ENCODE assay signal across 8 mouse cellular contexts in the genomic region with DNA sequence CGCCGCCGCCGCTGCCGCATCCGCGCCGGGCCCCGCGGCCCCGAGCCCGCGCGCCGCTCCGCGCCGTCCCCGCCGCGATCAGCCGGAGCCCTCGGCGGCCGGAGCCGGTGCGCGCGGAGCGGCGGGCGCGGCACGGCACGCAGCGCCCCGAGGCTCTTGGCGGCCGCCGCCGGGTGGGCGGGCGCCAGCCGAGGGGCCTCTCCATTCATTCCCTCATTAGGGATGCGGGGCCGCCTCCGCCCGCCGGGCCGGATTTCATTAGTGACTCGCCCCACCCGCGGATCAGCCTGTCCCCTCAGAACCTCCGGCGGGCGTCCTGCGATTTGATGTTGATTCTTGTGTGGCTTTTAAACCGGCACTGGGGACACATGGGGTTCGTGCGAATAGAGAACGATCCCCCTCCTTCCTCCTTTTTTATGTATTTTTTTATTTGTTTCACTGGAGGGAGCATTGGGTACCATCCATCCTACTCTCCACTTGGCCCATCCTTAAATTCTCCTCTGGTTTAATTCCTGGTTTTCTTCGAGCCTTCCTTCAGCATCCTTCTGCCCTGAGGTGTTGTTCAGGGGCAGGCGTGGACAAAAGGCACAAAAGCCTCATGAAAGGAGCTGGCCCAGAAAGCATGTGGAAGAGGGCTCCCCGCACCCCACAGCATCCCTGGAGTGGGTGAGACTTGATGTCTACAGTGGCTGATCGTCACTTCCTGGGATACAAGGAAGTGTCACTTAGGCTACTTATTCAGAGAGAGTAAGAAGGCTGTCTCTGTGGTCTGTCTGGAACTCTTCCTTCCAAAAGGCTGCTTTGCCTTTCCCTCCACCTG. TPM values are rescaled to one million over a fixed set of nuclear protein-coding genes. Genes with fewer than 3 reads are reported as not detected.
DNase-seq lines count a peak whose midpoint lies in the region; ATAC-seq and TF ChIP-seq lines count a peak whose summit lies in the region.

No protein-coding gene starts in this region.

- no peaks in the 10 kb centered on the region for H3K9me3 ChIP-seq in embryonic facial prominence, embryonic 10.5 days
- no peaks in the 10 kb centered on the region for H3K9me3 ChIP-seq in heart, embryonic 11.5 days (replicated peaks; ENCODE audit: control insufficient read depth, low read length)
- H3K9me3 ChIP-seq in liver, embryonic 14.5 days (ENCODE audit: control insufficient read depth, low read length) = no peaks in the 10 kb centered on the region

- peaks cover 37% of the 10 kb centered on the region for H3K4me1 ChIP-seq in embryonic facial prominence, embryonic 10.5 days
- peaks cover 20% of the 10 kb centered on the region for H3K4me1 ChIP-seq in heart, embryonic 11.5 days (ENCODE audit: control insufficient read depth, insufficient read depth, low read length)
- no peaks in the 10 kb centered on the region for H3K4me1 ChIP-seq in liver, embryonic 14.5 days (replicated peaks; ENCODE audit: control insufficient read depth in 2 of 2, insufficient read depth in 2 of 2, low read length in 1 of 2)

- peak overlapping the region; percentile 84; the same call in 1 of the 2 replicates for H3K9ac ChIP-seq in heart, embryonic 11.5 days (ENCODE audit: low read depth, low read length)
- no peak overlapping the region for H3K9ac ChIP-seq in liver, embryonic 14.5 days (replicated peaks)

- H3K27me3 ChIP-seq in embryonic facial prominence, embryonic 10.5 days (replicated peaks; ENCODE audit: low read depth, poor library complexity, severe bottlenecking) = peaks cover 6% of the 10 kb centered on the region
- H3K27me3 ChIP-seq in heart, embryonic 11.5 days (ENCODE audit: control insufficient read depth, insufficient read depth, low read length) = no peaks in the 10 kb centered on the region
- peaks cover 46% of the 10 kb centered on the region for H3K27me3 ChIP-seq in liver, embryonic 14.5 days (ENCODE audit: control insufficient read depth, insufficient read depth, low read length)

- H3K4me2 ChIP-seq in heart, embryonic 11.5 days = peak overlapping the region; percentile 84
- peak overlapping the region; percentile 58 for H3K4me2 ChIP-seq in liver, embryonic 14.5 days (ENCODE audit: low read depth)

- no peak for TF ChIP-seq EP300 in liver, embryonic 14.5 days (IDR thresholded peaks at IDR 0.05; ENCODE audit: low read depth)

- DNase-seq in left cerebral cortex, adult 18-20 months (ENCODE audit: low spot score in 2 of 2) = peak; percentile 59 to 73
- DNase-seq in left cerebral cortex, adult 11 months (ENCODE audit: low spot score) = no peak
- DNase-seq in embryonic facial prominence, embryonic 10.5 days (ENCODE audit: low spot score) = peak; percentile 70
- DNase-seq in kidney, postnatal 4 days = peak; percentile 65 to 76
- no peak for DNase-seq in liver, embryonic 14.5 days (ENCODE audit: low read depth in 3 of 3, low spot score in 3 of 3)
- DNase-seq in ovary, postnatal 36 days (ENCODE audit: low spot score) = peak; percentile 65
- no peak for DNase-seq in spleen, postnatal 10 days (ENCODE audit: low spot score in 2 of 2)

- peak overlapping the region; percentile 94 for H3K4me3 ChIP-seq in embryonic facial prominence, embryonic 10.5 days
- peak overlapping the region; percentile 77 for H3K4me3 ChIP-seq in heart, embryonic 11.5 days (ENCODE audit: low read depth, low read length)
- peak overlapping the region in 1 of 2 experiments; percentile 51; a peak in 3 of 4 replicates for H3K4me3 ChIP-seq in liver, embryonic 14.5 days (ENCODE audit: insufficient read depth in 1 of 2, low read depth in 2 of 2, low read length in 2 of 2)

- H3K27ac ChIP-seq in embryonic facial prominence, embryonic 10.5 days (replicated peaks) = peak overlapping the region; percentile 93
- no peak overlapping the region for H3K27ac ChIP-seq in heart, embryonic 11.5 days (ENCODE audit: low read depth, low read length)
- no peak overlapping the region for H3K27ac ChIP-seq in liver, embryonic 14.5 days

- no peaks in the 10 kb centered on the region for H3K36me3 ChIP-seq in embryonic facial prominence, embryonic 10.5 days (replicated peaks)
- H3K36me3 ChIP-seq in heart, embryonic 11.5 days (ENCODE audit: control insufficient read depth, insufficient read depth, low read length) = no peaks in the 10 kb centered on the region
- H3K36me3 ChIP-seq in liver, embryonic 14.5 days (replicated peaks; ENCODE audit: control insufficient read depth, insufficient read depth, low read depth) = no peaks in the 10 kb centered on the region

- ATAC-seq in heart, embryonic 11.5 days (replicated peaks; ENCODE audit: insufficient number of reproducible peaks, low FRiP score, low TSS enrichment) = no peak
- no peak for ATAC-seq in liver, embryonic 14.5 days (ENCODE audit: insufficient read depth)

- WGBS in embryonic facial prominence, embryonic 10.5 days = 20% methylated on average over 65 of the region's 65 CpGs
- 1% methylated on average over 47 of the region's 65 CpGs for WGBS in heart, embryonic 11.5 days (ENCODE audit: insufficient replicate concordance)
- 2% methylated on average over 57 of the region's 65 CpGs for WGBS in liver, embryonic 14.5 days (ENCODE audit: insufficient replicate concordance)

- no peak for TF ChIP-seq CTCF in liver, embryonic 14.5 days (IDR thresholded peaks at IDR 0.05; ENCODE audit: low read depth)

RNA-seq across cellular contexts. Expression of gene Mark1, which starts 0.6 kb away (rescaled TPM):
- total RNA-seq in left cerebral cortex, adult 18-20 months (2021) = 10 to 100 TPM; 80.9 to 92.4 TPM
- polyA plus RNA-seq in embryonic facial prominence, embryonic 10.5 days (2016; fragmentation: Nextera tagmentation; extraction: Ambion mirVana) = 3.0 and 3.1 TPM in 2 replicates
- 2.2 and 2.4 TPM in 2 replicates for polyA plus RNA-seq in heart, embryonic 11.5 days (2014; fragmentation: Nextera tagmentation; extraction: Ambion mirVana)
- 0.55 and 0.67 TPM in 2 replicates for polyA plus RNA-seq in liver, embryonic 14.5 days (2012; rRNA removed)
- polyA plus RNA-seq in liver, embryonic 14.5 days (2014; fragmentation: Nextera tagmentation; extraction: Ambion mirVana) = 0.09 and 0.14 TPM in 2 replicates

Comparison
In these comparisons a context has a peak if more than half of its experiments do, and no peak if none do; other contexts are left out.
1. DNase-seq: peak in left cerebral cortex, adult 18-20 months (2 of 2), embryonic facial prominence, embryonic 10.5 days (single experiment), kidney, postnatal 4 days (2 of 2) and ovary, postnatal 36 days (single experiment); none in left cerebral cortex, adult 11 months (single experiment), liver, embryonic 14.5 days (0 of 3) and spleen, postnatal 10 days (0 of 2).